Mouse (Mus musculus) right cerebral cortex, postnatal 14 days (tissue): Measurements from ENCODE around the gene Pdia2.
"Not testable (repeated sequence)": the region's sequence is repeated elsewhere in the genome, so short reads cannot be mapped to it uniquely, and the experiment has no call there.

ENCODE experiments used
- DNase-seq: peaks from one replicate; pipeline ENCODE4 v3.0.0; 2022

Gene Pdia2

GRCm38 (mm10) chr17:26200831-26201705 is 2.2 kb upstream of the Pdia2 start:
- DNase-seq = peak; percentile 51

GRCm38 (mm10) chr17:26192481-26193190 is 6.3 kb downstream of the Pdia2 start:
- DNase-seq = no peak

GRCm38 (mm10) chr17:26191486-26191885 is 7.4 kb downstream of the Pdia2 start:
- not testable (repeated sequence) for DNase-seq

GRCm38 (mm10) chr17:26188091-26188805 is 10.6 kb downstream of the Pdia2 start:
- no peak for DNase-seq

GRCm38 (mm10) chr17:26187592-26187991 is 11.3 kb downstream of the Pdia2 start:
- no peak for DNase-seq

GRCm38 (mm10) chr17:26181179-26181578 is 17.7 kb downstream of the Pdia2 start:
- no peak for DNase-seq

GRCm38 (mm10) chr17:26178611-26179010 is 20.3 kb downstream of the Pdia2 start:
- DNase-seq = no peak

GRCm38 (mm10) chr17:26175248-26175647 is 23.6 kb downstream of the Pdia2 start:
- DNase-seq = not testable (repeated sequence)

- no peak for DNase-seq
Observed at GRCm38 (mm10) chr17:26168039-26168438, 30.8 kb downstream of the Pdia2 start.

- DNase-seq = no peak
Observed at GRCm38 (mm10) chr17:26162736-26163135, 36.2 kb downstream of the Pdia2 start.

GRCm38 (mm10) chr17:26151886-26152630 is 46.8 kb downstream of the Pdia2 start:
- DNase-seq = no peak

GRCm38 (mm10) chr17:26149056-26149455 is 49.8 kb downstream of the Pdia2 start:
- DNase-seq = no peak
